Mouse (Mus musculus) heart, embryonic 14.5 days (tissue): Measurements from ENCODE around the gene Sgpp1. TPM values are rescaled to one million over a fixed set of nuclear protein-coding genes. Genes with fewer than 3 reads are reported as not detected.
"Not testable (repeated sequence)": the region's sequence is repeated elsewhere in the genome, so short reads cannot be mapped to it uniquely, and the experiment has no call there.

Experiments used
- ATAC-seq: fragments of 200-750 bp; cut with Nextera tagmentation; 2 replicates; pipeline ENCODE4 v1.8.0; 2017; ENCODE audit warnings: low read depth, moderate TSS enrichment; ENCODE audit not compliant: insufficient number of reproducible peaks, insufficient read depth, low FRiP score
- H3K27ac ChIP-seq, 2 experiments: fragments of 200-500 bp in 1 of 2; fragments of 300-500 bp in 1 of 2; sonication (generic) in 1 of 2; replicated peaks in 1 of 2; 2 replicates each; pipeline ENCODE4 v1.5.1; 2012 to 2014; ENCODE audit warnings: low read depth in 2 of 2, low read length in 2 of 2, control low read depth in 1 of 2, mild to moderate bottlenecking in 1 of 2, mixed read lengths in 1 of 2; ENCODE audit not compliant: control insufficient read depth in 1 of 2, insufficient read depth in 1 of 2
- H3K27me3 ChIP-seq: fragments of 300-500 bp; sonication (generic); 2 replicates; pipeline ENCODE4 v1.6.1; 2014; ENCODE audit warnings: mild to moderate bottlenecking, low read length, control low read depth; ENCODE audit not compliant: control insufficient read depth, insufficient read depth
- H3K36me3 ChIP-seq: fragments of 300-500 bp; sonication (generic); 2 replicates; pipeline ENCODE4 v1.6.1; 2014; ENCODE audit warnings: mild to moderate bottlenecking, control low read depth, low read length, mixed read lengths; ENCODE audit not compliant: control insufficient read depth, insufficient read depth
- H3K4me1 ChIP-seq, 2 experiments: fragments of 200-500 bp in 1 of 2; fragments of 300-500 bp in 1 of 2; sonication (generic) in 1 of 2; 2 replicates each; pipeline ENCODE4 v1.6.1; 2012 to 2014; ENCODE audit warnings: low read length in 2 of 2, control low read depth in 1 of 2, mixed read lengths in 1 of 2; ENCODE audit not compliant: control insufficient read depth in 2 of 2, insufficient read depth in 2 of 2
- H3K4me2 ChIP-seq: fragments of 300-500 bp; sonication (generic); 2 replicates; pipeline ENCODE4 v1.6.1; 2014; ENCODE audit warnings: mild to moderate bottlenecking, low read length
- H3K4me3 ChIP-seq, 2 experiments: fragments of 200-500 bp in 1 of 2; fragments of 300-500 bp in 1 of 2; sonication (generic) in 1 of 2; 2 replicates each; pipeline ENCODE4 v1.5.1; 2012 to 2014; ENCODE audit warnings: low read length in 2 of 2, mild to moderate bottlenecking in 2 of 2, control low read depth in 1 of 2, low read depth in 1 of 2, moderate library complexity in 1 of 2; ENCODE audit not compliant: control insufficient read depth in 1 of 2, insufficient read depth in 1 of 2
- H3K9ac ChIP-seq: fragments of 300-500 bp; sonication (generic); 2 replicates; pipeline ENCODE4 v1.6.1; 2014; ENCODE audit warnings: mild to moderate bottlenecking, low read length
- H3K9me3 ChIP-seq: fragments of 300-500 bp; sonication (generic); 2 replicates; pipeline ENCODE4 v1.6.1; 2016; ENCODE audit warnings: low read length, control low read depth; ENCODE audit not compliant: control insufficient read depth
- WGBS: fragments of 180-500 bp; shearing (Covaris S2); extraction: QIAGEN DNeasy Blood & Tissue Kit; methylation state at CpG from one replicate; pipeline ENCODE4 v1.1.7; 2014; 5-methylcytosine and 5-hydroxymethylcytosine counted together
- polyA plus RNA-seq: library from polyadenylated mRNA; unstranded; fragments of >200 nt; fragmentation: Nextera tagmentation; extraction: Ambion mirVana; gene quantifications from 2 replicates; pipeline ENCODE4 v1.2.1, GENCODE M21; 2014

The Sgpp1 gene
- polyA plus RNA-seq, 1 experiment from 2014 or later, result 25.3 TPM

- no peak for ATAC-seq
- H3K4me1 ChIP-seq, result peaks cover 5% of the 10 kb centered on the region in 2 experiments; a peak in 3 of 4 replicates
- H3K27ac ChIP-seq, result no peak overlapping the region
- H3K9ac ChIP-seq, result no peak overlapping the region
- WGBS, result 89% methylated on average over 7 of the region's 7 CpGs
- no peaks in the 10 kb centered on the region for H3K9me3 ChIP-seq
- H3K4me2 ChIP-seq, result no peak overlapping the region
- H3K4me3 ChIP-seq, result no peak overlapping the region
- no peaks in the 10 kb centered on the region for H3K36me3 ChIP-seq
- no peaks in the 10 kb centered on the region for H3K27me3 ChIP-seq
Measured at GRCm38 (mm10) chr12:75706670-75707069, 28.9 kb downstream of the Sgpp1 start.

DNA sequence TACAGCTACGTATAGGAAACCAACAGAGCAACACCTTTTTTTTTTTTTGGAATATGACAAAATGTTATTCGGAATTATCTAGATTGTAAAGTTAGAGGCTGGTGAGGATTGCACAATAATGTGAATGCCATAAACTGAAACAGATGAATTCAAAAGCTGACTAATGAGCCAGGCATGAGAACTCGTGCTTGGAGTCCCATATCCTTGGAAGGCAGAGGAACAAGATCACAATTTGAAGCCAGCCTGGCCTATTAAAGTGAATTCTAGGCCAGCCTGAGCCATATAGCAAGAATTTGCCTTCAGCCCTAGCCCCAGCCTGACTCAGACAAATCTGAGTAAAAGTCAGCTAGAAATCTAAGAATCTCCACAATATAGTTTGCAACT is 32.8 kb downstream of the Sgpp1 start:
- no peak for ATAC-seq
- H3K4me2 ChIP-seq, result peak overlapping the region; percentile 69; the same call in 1 of the 2 replicates
- WGBS, result 73% methylated on average over 3 of the region's 3 CpGs

DNA sequence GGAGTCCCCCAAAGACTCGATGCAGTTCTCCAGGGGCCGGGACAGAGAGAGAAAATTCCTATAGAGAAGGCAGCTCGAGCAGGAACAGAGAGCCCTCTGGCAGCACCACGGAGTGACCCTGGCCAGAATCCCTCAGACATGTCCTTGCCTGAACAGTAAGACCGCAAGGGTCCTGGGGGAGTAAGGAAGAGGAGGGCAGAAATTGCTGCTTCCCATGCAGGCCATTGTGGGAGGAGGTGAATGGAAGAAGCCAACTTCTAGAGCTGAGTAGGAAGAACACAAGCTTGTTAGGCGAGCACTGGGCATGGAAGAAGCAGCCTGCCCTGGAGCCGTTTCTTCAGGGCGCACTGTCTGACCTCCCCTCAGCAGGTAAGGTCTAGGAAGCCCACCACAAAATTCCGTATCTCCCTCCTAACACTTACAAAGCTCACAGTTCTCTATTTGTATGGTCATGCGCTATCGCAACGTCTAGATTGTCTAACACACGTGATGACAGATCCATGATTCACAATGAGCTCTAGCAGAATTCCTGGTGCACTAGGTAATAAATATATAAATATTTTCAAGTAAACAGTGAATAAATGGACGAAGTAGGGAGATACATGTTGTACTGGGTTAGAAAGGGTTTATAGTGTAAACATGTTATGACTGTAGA is 33.3 kb downstream of the Sgpp1 start:
- Histone ChIP-seq H3K9ac (peak overlapping the region; percentile 61), H3K27ac (peak overlapping the region; percentile 44 to 49; a peak in 3 of 4 replicates), H3K36me3 (no peaks in the 10 kb centered on the region), H3K27me3 (no peaks in the 10 kb centered on the region), H3K4me1 (peaks cover 8 to 12% of the 10 kb centered on the region in 2 experiments), H3K4me2 (peak overlapping the region; percentile 69), H3K4me3 (peak overlapping the region; percentile 20 to 23), H3K9me3 (peaks cover 7% of the 10 kb centered on the region; the same call in 1 of the 2 replicates)
- 28% methylated on average over 14 of the region's 14 CpGs for WGBS
- ATAC-seq, result peak; percentile 26; the same call in 1 of the 2 replicates

More for the DNA sequence above, 32.8 kb downstream of the Sgpp1 start:
- no peak overlapping the region for H3K4me3 ChIP-seq
- no peaks in the 10 kb centered on the region for H3K27me3 ChIP-seq
- peaks cover 8 to 12% of the 10 kb centered on the region in 2 experiments for H3K4me1 ChIP-seq
- H3K36me3 ChIP-seq, result no peaks in the 10 kb centered on the region
- no peak overlapping the region for H3K27ac ChIP-seq
- no peak overlapping the region for H3K9ac ChIP-seq
- H3K9me3 ChIP-seq, result peaks cover 7% of the 10 kb centered on the region; the same call in 1 of the 2 replicates

DNA sequence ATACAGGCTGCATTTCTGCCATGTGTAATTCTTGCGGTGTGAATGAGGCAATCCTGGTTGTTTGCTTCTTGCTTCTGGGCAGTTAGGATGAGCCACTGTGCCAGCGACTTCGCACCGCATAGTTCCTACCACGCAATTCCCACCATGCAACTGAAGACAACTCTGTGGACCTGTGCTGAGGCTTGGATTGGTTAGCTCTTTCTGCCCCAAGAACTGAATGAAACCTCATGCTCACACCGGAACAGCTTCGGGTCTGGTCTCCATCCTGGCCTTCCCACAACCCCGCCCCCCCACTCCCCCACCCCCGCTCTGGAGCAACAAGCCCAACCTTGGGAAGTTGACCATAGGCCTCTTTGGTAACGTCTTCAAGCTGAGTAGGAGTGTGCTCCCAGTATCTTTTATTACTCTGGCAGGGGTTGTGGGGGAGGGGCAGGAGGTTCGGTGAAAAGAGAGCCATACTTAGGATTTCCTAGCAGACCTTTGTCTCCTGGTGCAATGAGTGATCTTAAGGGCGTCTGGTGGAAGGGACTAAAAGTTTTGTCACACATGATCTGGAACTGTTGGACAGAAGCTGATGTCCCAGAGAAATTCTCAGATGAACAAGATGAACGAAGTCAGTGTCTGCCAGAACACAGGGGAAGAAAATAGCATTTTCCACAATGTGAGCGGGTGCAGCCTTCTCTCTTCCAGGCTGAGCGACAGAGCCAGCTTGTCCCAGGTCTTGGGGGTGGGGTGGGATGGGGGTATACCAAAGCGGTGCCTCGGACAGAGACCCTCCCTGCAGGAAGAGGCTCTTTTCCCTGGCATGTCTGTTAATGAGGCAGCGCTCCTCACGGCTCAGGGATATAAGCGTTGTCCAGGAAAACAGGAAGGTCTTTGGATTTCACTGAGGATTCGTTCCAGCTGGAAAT is 34.1 kb downstream of the Sgpp1 start:
- peak overlapping the region; percentile 61 for H3K9ac ChIP-seq
- no peaks in the 10 kb centered on the region for H3K27me3 ChIP-seq
- H3K4me1 ChIP-seq, result peaks cover 8 to 12% of the 10 kb centered on the region in 2 experiments
- WGBS, result 29% methylated on average over 21 of the region's 21 CpGs
- peaks cover 7% of the 10 kb centered on the region; the same call in 1 of the 2 replicates for H3K9me3 ChIP-seq
- peak; percentile 43; the same call in 1 of the 2 replicates for ATAC-seq
- H3K4me2 ChIP-seq, result peak overlapping the region; percentile 69
- H3K27ac ChIP-seq, result peak overlapping the region; percentile 44 to 49
- H3K36me3 ChIP-seq, result no peaks in the 10 kb centered on the region
- H3K4me3 ChIP-seq, result peak overlapping the region; percentile 20 to 23

DNA sequence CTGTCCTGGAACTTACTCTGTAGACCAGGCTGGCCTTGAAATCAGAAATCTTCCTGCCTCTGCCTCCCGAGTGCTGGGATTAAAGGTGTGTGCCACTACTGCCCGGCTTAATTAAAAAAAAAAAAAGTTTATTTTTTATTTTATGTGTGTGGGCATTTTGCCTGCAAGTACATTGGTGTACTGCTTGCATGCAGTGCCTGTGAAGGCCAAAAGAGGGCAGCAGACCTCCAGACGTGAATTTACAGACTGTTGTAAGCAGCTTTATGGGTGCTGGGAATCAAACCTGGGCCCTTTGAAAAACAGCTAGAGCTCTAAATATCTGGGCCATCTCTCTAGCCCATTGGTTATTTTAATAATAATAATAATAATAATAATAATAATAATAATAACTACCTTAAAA is 36.8 kb downstream of the Sgpp1 start:
- Histone ChIP-seq H3K9ac (no peak overlapping the region), H3K4me3 (no peak overlapping the region), H3K4me1 (peaks cover 8 to 12% of the 10 kb centered on the region in 2 experiments), H3K27me3 (no peaks in the 10 kb centered on the region), H3K27ac (no peak overlapping the region), H3K4me2 (no peak overlapping the region), H3K36me3 (no peaks in the 10 kb centered on the region), H3K9me3 (peaks cover 7% of the 10 kb centered on the region; the same call in 1 of the 2 replicates)
- ATAC-seq, result no peak
- 92% methylated on average over 3 of the region's 3 CpGs for WGBS

DNA sequence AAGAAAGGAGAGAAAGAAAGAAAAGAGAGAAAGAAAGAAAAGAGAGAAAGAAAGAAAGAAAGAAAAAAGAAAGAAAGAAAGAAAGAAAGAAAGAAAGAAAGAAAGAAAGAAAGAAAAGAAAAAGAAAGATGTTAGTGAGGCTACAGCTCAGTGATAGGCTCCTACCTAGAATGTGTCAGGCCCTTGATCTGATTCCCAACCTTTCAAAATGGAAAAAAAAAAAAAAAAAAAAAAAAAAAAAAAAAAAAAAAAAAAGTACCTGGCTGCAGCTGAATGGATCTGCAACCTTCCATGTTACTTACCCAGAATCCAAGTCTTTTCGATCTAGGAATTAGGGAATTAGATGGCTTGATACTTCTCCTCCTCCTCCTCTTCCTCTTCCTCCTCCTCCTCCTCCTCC is 39.7 kb downstream of the Sgpp1 start:
- H3K27me3 ChIP-seq, H3K4me3 ChIP-seq, H3K9ac ChIP-seq, H3K36me3 ChIP-seq, ATAC-seq, H3K9me3 ChIP-seq, H3K27ac ChIP-seq, H3K4me1 ChIP-seq, H3K4me2 ChIP-seq: not testable (repeated sequence)
- 80% methylated on average over 1 of the region's 1 CpGs for WGBS

GRCm38 (mm10) chr12:75689003-75689402 is 46.5 kb downstream of the Sgpp1 start:
- Histone ChIP-seq H3K4me2 (no peak overlapping the region), H3K9ac (no peak overlapping the region), H3K27me3 (no peaks in the 10 kb centered on the region), H3K4me1 (no peaks in the 10 kb centered on the region), H3K36me3 (no peaks in the 10 kb centered on the region), H3K4me3 (no peak overlapping the region), H3K27ac (no peak overlapping the region), H3K9me3 (no peaks in the 10 kb centered on the region)
- 86% methylated on average over 2 of the region's 2 CpGs for WGBS
- no peak for ATAC-seq
